Mouse (Mus musculus) lung, postnatal 4 days (tissue): Measurements from ENCODE around the gene Gm266.
A peak's percentile ranks its signal among the peaks of the same experiment; 100 is the strongest.

Source experiments
- DNase-seq, 2 experiments: peaks; one replicate each; pipeline ENCODE4 v3.0.0; 2021

The Gm266 gene

GRCm38 (mm10) chr12:111451561-111451960 is 34.1 kb downstream of the Gm266 start:
- DNase-seq: no peak

- peak in 1 of 2 experiments; percentile 75 for DNase-seq
Measured at GRCm38 (mm10) chr12:111450359-111450758, 35.3 kb downstream of the Gm266 start.

- DNase-seq: peak; percentile 54 to 60
Measured at GRCm38 (mm10) chr12:111448931-111449705, 36.5 kb downstream of the Gm266 start.

GRCm38 (mm10) chr12:111447898-111448760 is 37.5 kb downstream of the Gm266 start:
- DNase-seq: no peak

GRCm38 (mm10) chr12:111447350-111447749 is 38.3 kb downstream of the Gm266 start:
- DNase-seq: no peak

GRCm38 (mm10) chr12:111446745-111447144 is 38.9 kb downstream of the Gm266 start:
- no peak for DNase-seq

- DNase-seq: no peak
Measured at GRCm38 (mm10) chr12:111445890-111446613, 39.6 kb downstream of the Gm266 start.

GRCm38 (mm10) chr12:111445161-111445889 is 40.3 kb downstream of the Gm266 start:
- DNase-seq: no peak

- no peak for DNase-seq
Measured at GRCm38 (mm10) chr12:111443921-111444831, 41.4 kb downstream of the Gm266 start.

- DNase-seq: no peak
Measured at GRCm38 (mm10) chr12:111443011-111443870, 42.4 kb downstream of the Gm266 start.

GRCm38 (mm10) chr12:111442309-111443010 is 43.2 kb downstream of the Gm266 start, which contains the start of gene Tnfaip2:
Tnfaip2 (plus strand) TSS chr12:111442469.
- DNase-seq: peak; percentile 88 to 90

GRCm38 (mm10) chr12:111441523-111441922 is 44.1 kb downstream of the Gm266 start:
- no peak for DNase-seq

GRCm38 (mm10) chr12:111440701-111441373 is 44.8 kb downstream of the Gm266 start:
- no peak for DNase-seq

- DNase-seq: no peak
Measured at GRCm38 (mm10) chr12:111438850-111439249, 46.8 kb downstream of the Gm266 start.

GRCm38 (mm10) chr12:111437222-111437900 is 48.3 kb downstream of the Gm266 start:
- DNase-seq: peak in 1 of 2 experiments; percentile 42

GRCm38 (mm10) chr12:111436640-111437039 is 49.0 kb downstream of the Gm266 start:
- DNase-seq: peak; percentile 72 to 86

GRCm38 (mm10) chr12:111436170-111436569 is 49.5 kb downstream of the Gm266 start:
- DNase-seq: no peak

GRCm38 (mm10) chr12:111434745-111435327 is 50.8 kb downstream of the Gm266 start:
- peak; percentile 60 to 74 for DNase-seq
